Mouse (Mus musculus): Measurements from ENCODE around the gene Olfr311. TPM values are rescaled to one million over a fixed set of nuclear protein-coding genes. Genes with fewer than 3 reads are reported as not detected.
"Not testable (repeated sequence)": the region's sequence is repeated elsewhere in the genome, so short reads cannot be mapped to it uniquely, and the experiment has no call there.

Gene Olfr311
- polyA plus RNA-seq, 1 experiment from 2014 or later: not detected

DNA sequence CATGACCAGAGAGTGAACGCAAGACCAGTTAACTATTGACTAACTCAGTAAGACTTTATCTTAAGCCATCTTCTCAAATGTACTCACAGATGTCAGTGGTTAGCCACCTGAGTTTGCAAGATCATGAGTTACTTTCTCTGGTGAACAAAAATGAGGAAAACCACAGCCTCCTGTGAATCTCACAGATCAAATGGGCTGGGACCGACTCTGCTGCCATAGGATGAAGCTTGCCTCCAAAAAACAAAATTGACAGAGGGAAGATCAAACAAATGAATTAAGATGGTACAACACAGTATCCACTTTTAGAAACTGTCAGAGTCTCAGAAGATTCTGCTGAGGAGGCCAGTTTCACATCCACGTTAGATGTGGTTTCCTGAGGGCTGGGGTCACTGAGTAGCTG, 9.3 kb upstream of the Olfr311 start:
- TF ChIP-seq EP300 (IDR thresholded peaks at IDR 0.05; ENCODE audit: low read depth): no peak
- no peak for TF ChIP-seq CTCF (IDR thresholded peaks at IDR 0.05; ENCODE audit: low read depth)
- no peaks in the 10 kb centered on the region for H3K36me3 ChIP-seq (replicated peaks; ENCODE audit: insufficient read depth, low read length)
- H3K27ac ChIP-seq (ENCODE audit: low read depth): no peak overlapping the region
- H3K4me1 ChIP-seq (ENCODE audit: insufficient read depth): no peaks in the 10 kb centered on the region
- H3K4me2 ChIP-seq (ENCODE audit: low read depth, low read length): no peak overlapping the region
- 53% methylated on average over 3 of the region's 3 CpGs for WGBS (ENCODE audit: insufficient replicate concordance)
- DNase-seq (no peak), ATAC-seq (no peak)
- no peak overlapping the region for H3K4me3 ChIP-seq (ENCODE audit: low read depth, low read length)
- H3K27me3 ChIP-seq (ENCODE audit: insufficient read depth, low read length): no peaks in the 10 kb centered on the region
- H3K9me3 ChIP-seq (ENCODE audit: low read length): no peaks in the 10 kb centered on the region
- no peak overlapping the region for H3K9ac ChIP-seq (replicated peaks)

- not testable (repeated sequence) for H3K9me3 ChIP-seq (ENCODE audit: low read length); H3K27me3 ChIP-seq (ENCODE audit: insufficient read depth, low read length); H3K4me2 ChIP-seq (ENCODE audit: low read depth, low read length); H3K4me3 ChIP-seq (ENCODE audit: low read depth, low read length); ATAC-seq; H3K36me3 ChIP-seq (replicated peaks; ENCODE audit: insufficient read depth, low read length); DNase-seq; H3K9ac ChIP-seq (replicated peaks); H3K27ac ChIP-seq (ENCODE audit: low read depth); H3K4me1 ChIP-seq (ENCODE audit: insufficient read depth)
- WGBS (ENCODE audit: insufficient replicate concordance): 72% methylated on average over 3 of the region's 3 CpGs
Observed at GRCm38 (mm10) chr11:58832541-58832940, 6.5 kb upstream of the Olfr311 start.

DNA sequence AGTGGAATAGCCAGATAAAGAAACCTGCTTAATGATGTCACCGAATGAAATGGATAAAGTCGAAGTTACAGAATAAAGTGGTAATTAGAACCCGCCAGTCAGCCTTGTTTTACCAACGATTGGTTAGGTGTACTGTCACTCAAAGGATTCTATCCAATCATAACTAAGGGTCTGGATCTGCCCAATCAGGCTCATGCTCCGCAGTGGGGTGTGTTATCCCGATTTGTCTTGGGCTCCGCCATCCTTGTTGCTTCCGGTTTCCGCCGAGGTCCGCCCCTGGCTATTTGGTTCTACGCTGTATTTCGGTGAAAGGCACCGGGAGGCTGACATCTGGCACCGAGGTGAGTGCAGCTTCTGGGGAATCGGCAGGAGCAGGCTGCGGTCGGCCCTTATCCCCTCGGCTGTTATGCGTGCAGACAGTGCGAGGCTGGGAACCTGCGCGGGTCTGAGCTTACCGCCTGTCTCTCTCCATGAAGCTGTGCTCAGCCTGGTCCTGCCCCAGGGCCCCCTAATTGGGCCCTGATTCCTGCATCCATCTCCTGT, 7.9 kb downstream of the Olfr311 start, which contains the start of gene Gm12258:
TSS of gene Gm12258 (plus strand) at position 240 of the 543 bp plus-strand sequence.
- Histone ChIP-seq H3K36me3 (replicated peaks; ENCODE audit: insufficient read depth, low read length) (peaks cover 4% of the 10 kb centered on the region; the same call in 1 of the 2 replicates), H3K27me3 (ENCODE audit: insufficient read depth, low read length) (no peaks in the 10 kb centered on the region), H3K9ac (replicated peaks) (peak within 1 kb of the TSS; percentile 79), H3K9me3 (ENCODE audit: low read length) (no peaks in the 10 kb centered on the region), H3K4me2 (ENCODE audit: low read depth, low read length) (peak within 1 kb of the TSS; percentile 88), H3K4me1 (ENCODE audit: insufficient read depth) (peaks cover 10% of the 10 kb centered on the region), H3K4me3 (ENCODE audit: low read depth, low read length) (peak within 1 kb of the TSS; percentile 70), H3K27ac (ENCODE audit: low read depth) (peak within 1 kb of the TSS; percentile 60)
- no peak for TF ChIP-seq CTCF (IDR thresholded peaks at IDR 0.05; ENCODE audit: low read depth)
- peak; percentile 57; the same call in 1 of the 2 replicates for TF ChIP-seq EP300 (IDR thresholded peaks at IDR 0.05; ENCODE audit: low read depth)
- ATAC-seq (peak; percentile 100), DNase-seq (peak; percentile 88)
- WGBS (ENCODE audit: insufficient replicate concordance): 0% methylated on average over 24 of the region's 24 CpGs

DNA sequence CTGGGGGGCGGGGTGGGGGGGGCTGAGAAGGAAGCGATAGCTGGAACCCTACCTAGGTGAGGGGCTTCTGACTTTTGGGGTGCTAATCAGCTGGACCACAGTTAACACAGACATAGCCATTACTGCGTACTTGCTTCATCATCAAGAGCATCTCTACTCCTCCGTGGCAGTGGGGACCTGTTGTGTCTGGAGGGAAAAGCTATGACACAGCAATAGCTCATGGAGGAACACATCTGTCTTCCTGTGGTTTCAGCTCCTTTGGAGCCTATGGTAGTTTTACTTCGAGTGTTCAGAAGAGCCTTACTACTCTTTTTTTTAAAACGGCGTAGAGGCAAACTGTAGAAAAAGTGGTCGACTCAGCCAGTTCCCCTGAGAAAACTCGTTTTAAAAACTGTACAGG, 8.6 kb downstream of the Olfr311 start:
- Histone ChIP-seq H3K36me3 (replicated peaks; ENCODE audit: insufficient read depth, low read length) (peaks cover 7% of the 10 kb centered on the region; the same call in 1 of the 2 replicates), H3K4me1 (ENCODE audit: insufficient read depth) (peaks cover 10% of the 10 kb centered on the region), H3K9me3 (ENCODE audit: low read length) (no peaks in the 10 kb centered on the region), H3K4me2 (ENCODE audit: low read depth, low read length) (peak overlapping the region; percentile 88), H3K27me3 (ENCODE audit: insufficient read depth, low read length) (no peaks in the 10 kb centered on the region), H3K27ac (ENCODE audit: low read depth) (peak overlapping the region; percentile 60; the same call in 1 of the 2 replicates), H3K9ac (replicated peaks) (peak overlapping the region; percentile 79), H3K4me3 (ENCODE audit: low read depth, low read length) (peak overlapping the region; percentile 70)
- DNase-seq: no peak
- no peak for TF ChIP-seq CTCF (IDR thresholded peaks at IDR 0.05; ENCODE audit: low read depth)
- no peak for TF ChIP-seq EP300 (IDR thresholded peaks at IDR 0.05; ENCODE audit: low read depth)
- ATAC-seq: no peak
- WGBS (ENCODE audit: insufficient replicate concordance): 20% methylated on average over 9 of the region's 9 CpGs

GRCm38 (mm10) chr11:58849731-58850130, 10.7 kb downstream of the Olfr311 start:
- 70% methylated on average over 2 of the region's 2 CpGs for WGBS (ENCODE audit: insufficient replicate concordance)
- Histone ChIP-seq H3K9ac (replicated peaks) (no peak overlapping the region), H3K4me1 (ENCODE audit: insufficient read depth) (peaks cover 10% of the 10 kb centered on the region), H3K4me2 (ENCODE audit: low read depth, low read length) (no peak overlapping the region), H3K27me3 (ENCODE audit: insufficient read depth, low read length) (no peaks in the 10 kb centered on the region), H3K27ac (ENCODE audit: low read depth) (no peak overlapping the region), H3K36me3 (replicated peaks; ENCODE audit: insufficient read depth, low read length) (peaks cover 15% of the 10 kb centered on the region), H3K9me3 (ENCODE audit: low read length) (no peaks in the 10 kb centered on the region), H3K4me3 (ENCODE audit: low read depth, low read length) (no peak overlapping the region)
- DNase-seq: no peak
- no peak for TF ChIP-seq EP300 (IDR thresholded peaks at IDR 0.05; ENCODE audit: low read depth)
- TF ChIP-seq CTCF (IDR thresholded peaks at IDR 0.05; ENCODE audit: low read depth): no peak
- ATAC-seq: no peak

DNA sequence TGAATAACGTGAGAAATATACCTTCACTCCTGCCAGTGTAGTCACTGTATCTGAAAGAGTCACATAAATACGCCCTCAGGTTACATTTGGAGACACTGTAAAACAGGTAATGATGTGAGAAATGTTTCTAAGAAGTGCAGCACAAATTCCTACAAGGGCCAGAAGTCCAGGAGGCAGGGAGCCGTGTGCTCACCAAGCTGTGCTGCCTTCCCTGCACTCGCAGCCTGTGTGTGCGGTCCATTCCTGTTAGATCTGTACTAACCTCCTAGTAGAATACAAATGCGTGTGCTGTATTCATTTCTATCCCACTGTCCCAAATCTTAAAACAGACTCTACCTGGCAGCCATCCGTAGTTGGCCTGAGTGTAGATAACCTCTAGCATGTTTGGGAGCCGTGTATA, 21.7 kb downstream of the Olfr311 start:
- 87% methylated on average over 8 of the region's 8 CpGs for WGBS (ENCODE audit: insufficient replicate concordance)
- no peak overlapping the region for H3K9ac ChIP-seq (replicated peaks)
- no peak for TF ChIP-seq EP300 (IDR thresholded peaks at IDR 0.05; ENCODE audit: low read depth)
- no peak for TF ChIP-seq CTCF (IDR thresholded peaks at IDR 0.05; ENCODE audit: low read depth)
- H3K36me3 ChIP-seq (replicated peaks; ENCODE audit: insufficient read depth, low read length): peaks cover 44% of the 10 kb centered on the region
- no peaks in the 10 kb centered on the region for H3K4me1 ChIP-seq (ENCODE audit: insufficient read depth)
- H3K27me3 ChIP-seq (ENCODE audit: insufficient read depth, low read length): no peaks in the 10 kb centered on the region
- H3K27ac ChIP-seq (ENCODE audit: low read depth): no peak overlapping the region
- no peak overlapping the region for H3K4me3 ChIP-seq (ENCODE audit: low read depth, low read length)
- ATAC-seq (no peak), DNase-seq (no peak)
- peaks cover 21% of the 10 kb centered on the region for H3K9me3 ChIP-seq (ENCODE audit: low read length)
- no peak overlapping the region for H3K4me2 ChIP-seq (ENCODE audit: low read depth, low read length)
